Mouse (Mus musculus) adrenal gland, postnatal 10 days (tissue): ENCODE results near the gene Slc9a9. TPM values are rescaled to one million over a fixed set of nuclear protein-coding genes. Genes with fewer than 3 reads are reported as not detected.
A peak's percentile ranks its signal among the peaks of the same experiment; 100 is the strongest.
"Not testable (repeated sequence)": the region's sequence is repeated elsewhere in the genome, so short reads cannot be mapped to it uniquely, and the experiment has no call there.

Experiments
- DNase-seq: peaks from one replicate; pipeline ENCODE4 v3.0.0; 2021; ENCODE audit warnings: mixed read lengths
- long read RNA-seq, 2 experiments: library from polyadenylated mRNA; stranded (forward); transcript quantifications; one replicate each; pipeline ENCODE4 v2.0.0; 2021
- total RNA-seq, 2 experiments: library from RNA; stranded (reverse); gene quantifications; 2 replicates each; pipeline ENCODE4 v1.2.3; 2021

Slc9a9 gene
- 1 to 10 TPM; 3.2 to 4.3 TPM for total RNA-seq
- long read RNA-seq, experiment 1, partial matches to known transcripts, result 2 of 3 reads
- long read RNA-seq, experiment 1, other reads (novel, unspliced or antisense), result 1 of 3 reads
- long read RNA-seq, experiment 2, partial matches to known transcripts, result 0 of 1 reads
- long read RNA-seq, experiment 2, other reads (novel, unspliced or antisense), result 0 of 1 reads

DNA sequence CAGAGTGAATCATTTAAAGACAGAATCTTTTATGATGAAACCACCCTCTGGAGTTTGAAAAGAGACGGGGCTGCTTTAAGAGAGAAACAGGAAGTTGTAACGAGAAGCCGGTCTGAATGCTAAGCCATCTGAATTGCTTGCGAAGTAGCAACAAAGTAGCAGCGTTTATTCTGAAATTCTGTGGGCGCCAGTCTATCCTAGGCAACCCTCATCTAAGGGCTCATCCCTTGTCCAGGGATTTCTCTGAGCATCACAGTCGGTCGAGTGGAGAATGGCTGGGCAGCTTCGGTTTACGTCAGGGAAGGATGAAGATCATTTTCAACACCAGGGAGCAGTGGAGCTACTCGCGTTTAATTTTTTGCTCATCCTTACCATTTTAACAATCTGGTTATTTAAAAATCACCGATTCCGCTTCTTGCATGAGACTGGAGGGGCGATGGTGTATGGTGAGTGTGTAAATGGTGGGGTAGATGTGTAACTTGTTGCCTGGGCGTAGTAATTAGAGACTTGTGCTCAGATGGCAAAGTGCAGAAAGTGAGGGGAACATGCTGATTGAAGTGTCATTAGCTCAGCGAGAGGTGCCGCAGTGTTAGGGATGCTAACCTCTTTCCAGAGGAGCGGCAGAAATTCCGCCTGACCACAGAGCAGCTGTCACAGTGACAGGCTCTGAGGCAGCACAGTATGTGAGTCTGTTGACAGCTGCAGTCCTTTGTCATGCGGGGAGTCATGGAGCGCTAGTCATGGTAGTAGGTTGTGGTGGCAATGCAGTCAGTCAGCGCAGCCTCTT is at the start of gene Slc9a9:
Gene Slc9a9 (plus strand): TSS at position 119 of the 787 bp plus-strand sequence.
- peak; percentile 20 for DNase-seq

DNA sequence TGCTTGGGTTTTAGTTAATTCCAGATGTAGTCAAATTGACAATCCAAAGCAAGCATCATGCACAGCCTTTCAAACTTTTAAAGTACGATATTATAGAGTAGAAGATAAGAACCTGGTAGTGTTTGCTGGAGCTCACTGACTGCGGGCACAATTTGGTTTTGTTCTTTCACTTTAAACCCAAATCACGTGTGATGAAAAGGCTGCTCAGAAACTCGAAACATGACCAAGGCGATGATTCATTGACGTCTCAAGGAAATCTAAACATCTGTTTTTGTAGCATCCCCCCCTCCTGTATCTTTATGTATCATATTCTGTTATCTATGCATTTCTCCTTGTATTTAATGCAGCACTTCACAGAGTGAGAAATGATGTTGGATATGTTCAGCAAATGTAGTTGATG is 49.4 kb upstream of the Slc9a9 start:
- DNase-seq, result no peak

DNA sequence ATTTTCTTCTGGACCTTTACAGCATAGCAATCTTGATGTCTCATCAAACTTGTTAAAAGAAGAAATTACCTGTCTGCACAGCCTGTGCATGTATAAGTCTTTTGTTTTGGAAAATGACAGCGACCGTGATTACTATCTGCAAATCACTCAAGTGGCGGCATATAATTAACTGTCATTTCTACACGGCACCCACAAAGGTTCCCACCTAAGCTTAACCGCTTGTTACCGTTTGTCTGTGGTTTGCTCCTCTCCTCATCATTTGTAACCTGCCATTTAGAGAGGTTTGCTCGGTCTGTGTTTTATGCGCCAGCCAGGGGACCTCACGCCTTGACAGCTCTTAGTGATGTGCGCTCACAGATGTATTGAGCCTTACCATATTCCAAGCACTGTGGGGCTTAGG is 48.9 kb upstream of the Slc9a9 start:
- no peak for DNase-seq

DNA sequence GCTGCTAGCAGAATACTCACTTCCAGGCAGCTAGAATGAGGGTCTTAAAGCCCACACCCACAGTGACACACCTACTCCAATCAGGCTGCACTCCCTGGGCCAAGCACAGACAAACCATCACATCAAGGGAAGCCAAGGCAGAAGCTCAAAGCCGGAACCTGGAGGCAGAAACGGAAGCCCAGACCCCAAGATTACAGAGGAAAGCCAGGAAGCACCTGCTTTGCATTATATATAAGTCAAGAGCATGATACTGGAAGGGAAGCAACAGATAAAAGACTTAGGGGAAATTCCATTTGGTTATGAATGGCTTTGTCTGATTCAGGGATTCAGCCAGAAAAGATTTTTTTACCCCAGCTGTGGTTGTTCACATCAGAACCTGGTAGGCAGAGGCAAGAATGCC is 47.8 kb upstream of the Slc9a9 start:
- no peak for DNase-seq

DNA sequence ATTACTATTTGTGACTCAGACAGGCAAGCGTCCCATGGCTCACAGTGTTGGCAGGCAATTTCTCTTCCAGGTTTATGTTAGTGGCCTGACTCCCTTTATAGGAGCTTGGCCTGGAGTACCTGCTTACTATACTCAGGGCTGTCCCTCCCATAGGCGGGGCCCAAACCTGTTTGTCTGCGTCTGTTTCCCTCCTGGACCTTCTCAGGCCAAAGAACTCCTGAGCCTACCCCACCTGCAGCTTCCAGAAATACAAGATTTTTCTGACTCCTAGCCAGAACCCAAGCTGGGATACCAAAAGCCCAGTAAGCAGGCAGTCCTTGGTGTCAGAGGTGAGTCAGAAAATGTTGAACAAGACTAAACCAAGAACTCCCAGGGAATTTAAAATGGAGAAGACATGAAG is 43.0 kb upstream of the Slc9a9 start:
- DNase-seq, result no peak

DNA sequence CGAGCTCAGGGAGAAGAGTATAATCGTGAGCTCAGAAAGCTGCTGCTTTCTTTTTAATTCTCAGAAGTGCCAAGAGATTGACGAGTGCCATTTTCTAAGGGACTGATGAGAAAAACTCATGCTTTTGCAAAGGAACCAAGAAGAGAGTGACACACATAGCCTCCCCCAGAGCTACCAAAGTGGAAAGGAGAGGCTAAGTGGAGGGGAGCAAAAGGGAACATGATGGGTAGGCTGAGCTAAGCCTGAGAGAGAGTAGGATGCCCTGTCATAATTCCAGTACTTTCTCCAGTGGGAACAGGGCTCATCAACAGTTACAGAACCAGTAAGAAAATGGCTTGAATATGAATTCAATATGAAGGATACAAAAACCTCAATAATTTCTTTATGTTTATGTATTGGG is 40.8 kb upstream of the Slc9a9 start:
- no peak for DNase-seq

DNA sequence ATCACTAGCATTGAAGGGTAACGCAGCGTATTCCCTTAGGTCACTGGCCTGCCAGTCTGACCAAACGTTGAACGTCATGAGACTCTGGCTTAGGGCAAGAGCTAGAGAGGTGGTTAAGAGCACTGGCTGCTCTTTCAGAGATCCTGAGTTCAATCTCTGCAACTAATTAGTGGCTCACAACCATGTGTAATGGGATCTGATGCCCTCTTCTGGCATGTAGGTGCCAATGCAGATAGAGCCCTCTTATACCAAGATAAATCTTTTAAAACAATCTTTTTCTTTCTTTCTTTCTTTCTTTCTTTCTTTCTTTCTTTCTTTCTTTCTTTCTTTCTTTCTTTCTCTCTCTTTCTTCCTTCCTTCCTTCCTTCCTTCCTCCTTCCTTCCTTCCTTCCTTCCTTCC is 35.4 kb upstream of the Slc9a9 start:
- DNase-seq, result not testable (repeated sequence)

DNA sequence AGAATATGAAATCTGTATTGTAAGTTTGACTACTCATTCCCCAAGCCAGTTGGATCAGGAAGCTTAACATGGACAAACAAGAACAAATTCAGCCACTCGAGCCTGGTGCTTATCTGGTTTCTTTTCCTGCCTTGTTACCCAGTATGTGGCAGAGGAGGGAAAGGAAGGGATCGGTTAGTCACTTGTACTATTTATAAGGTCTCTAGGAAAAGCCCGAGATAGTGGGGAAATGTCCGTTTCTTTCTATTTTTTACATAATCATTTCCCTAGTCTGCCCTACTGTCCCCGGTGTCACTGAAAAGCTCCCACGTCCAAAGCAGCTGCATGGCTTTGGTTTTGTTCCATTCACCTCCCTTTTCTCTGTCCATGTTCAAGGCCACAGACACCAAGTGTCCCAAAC is 24.1 kb upstream of the Slc9a9 start:
- DNase-seq, result no peak

DNA sequence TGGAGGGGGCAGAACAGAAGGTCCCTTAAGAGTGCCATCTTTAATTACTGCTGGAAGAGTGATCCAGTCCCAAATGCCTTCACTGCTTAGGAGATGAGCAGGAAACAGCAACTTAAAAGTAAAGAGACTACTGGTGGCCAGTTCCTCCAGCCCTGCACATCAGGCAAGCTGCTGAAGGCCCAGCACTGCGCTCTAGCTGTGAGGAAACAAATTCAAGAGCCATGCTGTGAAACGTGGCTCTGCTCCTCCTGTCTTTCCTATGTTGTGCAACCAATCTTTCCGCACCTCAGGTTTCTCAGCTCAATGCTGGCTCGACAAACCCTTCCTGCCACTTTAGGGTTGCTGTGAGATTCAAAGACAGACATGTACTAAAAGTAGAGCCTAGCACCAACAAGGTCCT is 22.3 kb upstream of the Slc9a9 start:
- DNase-seq, result no peak

DNA sequence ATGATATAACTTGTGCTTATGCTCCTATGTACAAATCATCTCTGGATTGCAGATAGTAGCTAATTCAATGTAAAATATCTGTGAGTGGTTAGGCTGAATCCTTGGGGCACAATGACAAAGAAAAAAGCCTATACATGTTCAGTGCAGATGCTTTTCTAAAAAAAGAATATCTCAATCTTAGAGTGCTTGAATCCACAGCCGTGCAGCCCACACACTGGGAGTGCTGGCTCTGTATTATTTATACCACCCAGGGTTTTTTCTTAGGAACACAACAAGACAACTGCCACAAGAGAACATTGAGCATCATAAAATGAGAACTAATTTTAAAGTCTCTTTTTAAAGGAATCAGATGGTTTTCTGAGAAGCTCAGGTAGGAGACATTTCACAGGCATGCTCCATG is 19.7 kb upstream of the Slc9a9 start:
- DNase-seq, result no peak

DNA sequence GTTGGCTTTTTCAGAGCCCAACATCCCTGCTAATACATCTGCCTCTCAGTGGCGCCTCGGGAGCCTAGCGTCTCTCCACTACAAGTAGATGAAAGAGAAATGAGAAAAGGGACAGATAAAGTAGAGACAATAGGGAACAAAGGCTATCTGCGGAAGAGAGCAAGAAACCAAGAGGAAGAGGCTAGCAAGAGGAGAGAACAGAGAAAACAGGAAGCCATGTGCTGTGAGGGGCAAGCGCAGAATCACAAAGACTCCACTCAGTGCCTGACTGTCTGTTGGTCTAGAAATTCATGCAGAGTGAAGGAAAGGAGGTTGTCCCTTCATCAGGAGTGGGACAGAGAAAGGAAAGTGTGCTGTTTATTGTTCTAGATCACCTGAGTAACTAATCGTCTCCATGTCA is 16.5 kb upstream of the Slc9a9 start:
- no peak for DNase-seq

DNA sequence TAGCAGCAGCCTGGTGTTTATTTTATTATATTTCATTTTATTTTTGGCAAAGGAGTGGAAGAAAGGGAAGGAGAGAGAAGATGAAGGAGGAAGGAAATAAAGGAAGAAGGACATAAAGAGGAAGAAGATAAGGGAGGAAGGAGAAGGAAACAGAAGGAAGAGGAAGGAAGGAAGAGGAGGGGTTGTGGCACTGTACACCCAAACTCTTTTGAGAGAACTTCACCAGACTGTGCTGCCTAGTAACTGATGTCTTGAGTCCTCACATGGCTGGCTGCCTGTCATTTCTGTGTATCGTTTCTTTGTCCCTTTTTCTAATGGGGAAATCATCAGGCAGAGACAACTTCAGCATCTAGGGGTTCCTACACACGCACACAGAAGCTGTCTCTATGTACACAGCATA is 15.9 kb upstream of the Slc9a9 start:
- DNase-seq, result no peak

DNA sequence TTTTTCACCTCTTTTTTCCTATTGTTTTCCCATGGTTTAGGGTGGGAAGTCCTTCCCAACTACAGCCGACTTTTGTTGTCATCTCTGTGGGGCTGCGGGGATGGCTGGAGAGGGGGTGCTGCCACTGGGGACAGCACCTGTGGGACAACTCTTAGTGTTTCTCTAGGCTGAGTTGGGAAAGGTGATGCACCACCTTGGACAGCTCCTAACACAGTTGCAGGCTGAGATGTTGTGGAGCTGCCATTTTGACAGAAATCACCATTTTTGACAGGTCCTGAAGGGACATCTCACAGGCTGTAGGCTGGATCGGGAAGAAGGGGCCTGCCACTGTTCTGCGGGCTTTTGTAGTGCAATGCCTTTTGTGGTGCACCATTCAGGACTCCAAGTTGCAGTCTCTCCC is 13.4 kb upstream of the Slc9a9 start:
- no peak for DNase-seq

DNA sequence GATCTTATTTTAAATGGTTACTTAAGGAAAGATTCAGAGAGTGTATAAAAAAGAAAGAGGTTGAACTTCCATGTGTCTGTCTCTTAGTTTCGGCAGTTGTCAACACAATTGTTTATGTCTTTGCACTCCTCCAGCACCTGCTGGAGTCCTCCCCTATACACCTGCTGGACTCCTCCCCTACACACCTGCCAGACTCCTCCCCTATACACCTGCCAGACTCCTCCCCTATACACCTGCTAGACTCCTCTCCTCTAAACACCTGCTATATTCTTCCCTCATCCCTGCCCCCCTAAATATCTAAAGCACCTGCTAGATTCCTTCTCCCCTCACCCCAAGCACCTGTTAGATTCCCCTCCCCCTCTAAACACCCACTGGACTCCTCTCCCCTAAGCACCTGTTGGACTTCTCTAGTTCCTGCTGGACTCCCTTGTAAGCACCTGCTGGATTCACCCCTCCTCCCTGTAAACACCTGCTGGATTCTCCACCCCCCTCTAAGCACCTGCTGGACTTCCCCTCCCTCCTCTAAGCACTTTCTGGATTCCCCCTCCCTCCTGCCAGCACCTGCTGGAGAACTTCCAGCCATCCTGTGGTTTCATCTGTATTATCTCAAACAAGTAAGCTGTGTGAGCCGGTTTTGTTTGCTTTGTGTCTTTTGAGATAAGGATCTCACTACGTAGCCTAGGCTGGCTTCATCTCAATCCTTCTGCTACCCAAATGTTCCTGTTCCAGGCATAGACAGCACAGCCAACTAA is 10.1 kb upstream of the Slc9a9 start:
- no peak for DNase-seq

DNA sequence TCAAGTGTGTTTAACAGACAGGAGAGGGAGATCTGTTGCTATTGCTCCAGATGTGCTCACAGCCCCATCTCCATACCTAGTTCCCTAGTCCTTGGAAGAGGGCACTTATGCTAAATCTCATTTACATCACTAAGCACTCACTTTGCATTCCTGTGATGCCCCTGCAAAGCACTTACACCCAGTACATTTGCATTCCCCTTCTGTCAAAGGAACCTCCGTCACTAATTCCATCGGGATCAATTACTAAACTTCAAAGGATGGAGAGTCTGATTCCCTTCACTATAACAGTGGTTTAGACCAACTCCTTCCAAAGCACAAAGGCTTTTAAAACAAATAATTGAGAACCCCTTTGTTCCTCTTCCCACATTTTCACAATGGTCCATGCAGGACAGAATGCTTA is 7.9 kb upstream of the Slc9a9 start:
- DNase-seq, result no peak

DNA sequence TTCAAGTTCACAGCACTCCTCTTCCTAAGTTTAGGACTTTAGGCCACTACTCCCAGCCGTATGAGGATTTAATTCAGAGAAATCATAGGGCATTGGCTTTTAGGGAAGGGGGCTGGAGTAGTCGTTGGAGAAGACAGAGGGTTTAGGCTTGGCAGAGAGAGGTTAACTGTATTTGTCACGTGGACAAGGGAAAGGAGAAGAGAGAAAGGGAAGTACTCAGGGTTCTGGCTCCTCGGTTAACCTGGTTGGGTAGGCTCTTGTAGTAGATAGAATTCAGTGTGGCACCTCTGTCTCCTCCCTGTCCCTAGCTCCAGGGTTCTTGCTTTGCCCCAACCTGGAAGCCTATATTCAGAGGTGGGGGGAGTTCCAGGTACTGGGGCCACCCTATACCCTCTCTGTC is 4.5 kb upstream of the Slc9a9 start:
- DNase-seq, result no peak

DNA sequence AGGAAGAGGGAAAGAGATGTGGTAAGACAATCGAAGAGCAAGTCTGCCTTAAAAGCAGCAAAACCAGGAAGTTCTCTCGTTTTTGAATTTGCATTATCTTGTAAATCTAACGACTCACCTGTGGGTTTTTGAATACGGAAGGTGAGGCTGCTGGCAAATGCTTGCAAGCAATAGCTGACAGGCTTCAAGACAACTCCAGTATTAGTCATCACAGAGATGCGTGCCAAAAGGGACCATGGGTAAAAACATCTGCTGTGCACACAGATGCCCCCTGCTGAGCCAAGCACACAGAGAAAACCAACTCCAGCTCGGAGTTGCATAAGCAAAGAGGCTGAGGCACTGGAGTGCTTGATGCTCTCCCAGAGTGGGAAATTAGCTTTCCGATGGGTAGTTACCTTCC is 1.1 kb upstream of the Slc9a9 start:
- DNase-seq, result no peak

DNA sequence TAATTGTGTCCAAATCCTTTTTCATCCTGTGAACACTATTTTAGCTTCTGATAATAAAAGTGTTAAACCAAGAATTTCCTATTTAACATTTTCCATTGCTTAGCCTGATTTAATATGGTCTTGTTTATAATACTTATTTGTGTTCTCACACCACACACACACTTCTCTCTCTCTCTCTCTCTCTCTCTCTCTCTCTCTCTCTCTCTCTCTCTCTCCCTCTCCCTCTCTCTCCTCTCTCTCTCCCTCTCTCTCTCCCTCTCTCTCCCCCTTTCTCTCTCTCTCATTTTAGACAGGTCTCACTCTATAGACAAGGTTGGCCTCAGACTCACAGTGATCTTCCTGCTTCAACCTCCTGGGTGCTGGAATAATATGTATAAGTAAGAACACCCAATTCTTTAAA is 995 bp downstream of the Slc9a9 start:
- no peak for DNase-seq

DNA sequence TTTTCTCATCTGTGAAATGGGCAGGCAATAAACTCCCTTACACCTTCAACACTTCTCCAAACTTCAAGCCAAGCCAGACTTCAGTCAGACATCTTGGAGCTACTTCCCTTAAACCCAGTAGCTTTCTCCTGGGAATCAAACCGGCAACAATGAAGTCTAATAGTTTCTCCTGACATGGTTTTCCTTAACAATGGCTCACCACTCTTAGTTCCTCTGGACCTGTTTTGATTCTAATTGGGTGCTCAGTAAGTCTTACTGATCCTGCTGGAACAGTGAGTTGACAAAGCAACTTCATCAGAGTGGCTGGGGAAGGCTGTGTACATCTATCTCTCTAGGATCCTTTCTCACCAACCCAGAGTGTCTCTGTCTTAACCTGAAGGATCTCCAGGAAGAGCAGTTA is 5.0 kb downstream of the Slc9a9 start:
- no peak for DNase-seq

DNA sequence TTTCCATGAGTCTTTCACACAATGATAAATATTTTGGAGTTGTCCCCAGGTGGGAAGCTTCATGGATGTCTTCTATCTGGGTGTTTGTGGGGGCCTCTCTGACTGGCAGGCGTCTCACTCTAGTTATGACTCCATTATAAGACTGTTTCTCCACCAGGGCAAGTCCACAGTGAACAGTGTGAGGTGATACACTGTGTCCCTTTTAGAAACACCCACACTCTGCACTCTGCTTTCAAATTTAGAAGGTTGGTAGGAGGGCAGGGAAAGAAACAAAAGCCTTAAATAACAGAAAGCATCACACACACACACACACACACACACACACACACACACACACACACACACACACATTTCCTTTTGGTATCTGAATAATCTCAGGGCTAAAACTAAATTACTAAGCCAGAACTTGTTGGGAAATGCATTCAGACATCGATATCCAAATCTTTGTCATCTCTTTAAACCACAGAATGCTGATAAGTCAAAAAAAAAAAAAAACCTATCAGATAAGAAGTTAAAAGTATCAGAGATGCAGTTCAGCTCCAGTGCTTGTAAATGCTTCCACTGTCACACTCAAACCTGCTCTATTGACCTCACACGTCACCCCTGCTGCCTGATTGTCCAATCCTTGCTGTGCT is 8.4 kb downstream of the Slc9a9 start:
- no peak for DNase-seq

DNA sequence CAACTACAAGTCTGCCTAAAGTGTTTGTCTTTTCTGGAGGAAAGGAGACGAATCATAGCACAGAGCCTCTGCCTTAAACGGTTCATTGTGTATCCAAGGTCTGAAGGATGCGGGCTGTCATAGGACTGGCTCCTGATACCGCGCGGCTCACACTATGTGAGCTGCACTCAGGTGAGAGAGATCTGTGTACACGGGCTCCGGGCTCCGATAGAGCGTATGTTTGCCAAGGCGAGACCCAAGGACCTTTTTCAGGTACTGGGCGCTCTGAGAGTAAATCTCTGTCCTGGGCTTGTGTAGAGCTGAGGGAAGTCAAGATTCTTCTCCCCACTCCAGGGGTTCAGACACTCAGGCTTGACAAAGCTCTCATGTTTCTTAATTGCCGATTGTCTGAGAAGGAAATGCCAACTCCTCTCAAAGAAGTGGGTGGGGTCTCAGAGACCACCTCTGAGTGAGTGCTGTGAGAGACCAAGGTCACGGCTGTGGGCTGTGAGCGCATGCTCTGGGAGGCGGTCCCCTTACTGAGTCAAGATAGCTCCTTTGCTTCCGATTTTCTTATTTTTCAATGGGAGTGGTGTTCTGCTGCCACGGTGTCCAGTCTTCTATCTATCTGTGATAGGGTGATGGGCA is 10.9 kb downstream of the Slc9a9 start:
- DNase-seq, result no peak

DNA sequence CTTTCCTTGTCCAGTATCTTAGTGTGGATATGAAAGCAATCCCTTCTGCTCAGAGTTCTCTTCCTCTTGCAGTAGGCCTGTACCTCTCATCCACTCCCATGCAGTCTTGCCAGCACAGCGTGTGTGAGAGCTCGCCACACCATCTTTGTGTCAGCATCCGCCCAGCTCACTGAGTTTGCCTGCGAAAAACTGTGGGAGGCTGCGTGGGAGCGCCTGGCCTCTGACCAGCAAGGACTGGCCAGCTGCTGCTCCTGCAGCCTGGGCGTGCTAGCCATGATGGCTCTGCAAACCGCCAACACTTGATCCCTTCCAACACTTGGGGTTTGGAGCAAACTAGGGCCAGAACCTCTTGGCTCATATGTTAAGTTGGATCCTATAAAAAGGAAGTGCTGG is 11.4 kb downstream of the Slc9a9 start:
- DNase-seq, result no peak

DNA sequence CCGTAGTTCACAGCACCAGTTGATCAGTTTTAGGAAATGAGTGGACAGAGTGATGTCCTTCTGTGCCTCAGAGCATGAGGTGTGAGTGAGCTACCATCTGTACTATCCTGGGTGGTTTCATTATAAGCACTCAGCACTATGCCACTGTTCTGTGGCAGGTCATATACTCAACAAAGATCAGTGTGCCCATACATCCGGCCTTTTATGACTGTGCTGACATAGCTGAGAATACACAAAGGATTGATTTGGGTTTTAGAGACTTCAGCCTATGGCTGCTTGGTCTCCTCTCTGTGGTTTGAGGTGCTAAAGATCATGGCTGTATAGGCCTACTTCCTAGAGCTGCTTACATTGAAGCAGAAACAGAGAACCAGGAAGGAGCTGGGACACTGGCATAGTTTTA is 12.6 kb downstream of the Slc9a9 start:
- DNase-seq, result no peak
